Mouse (Mus musculus): ENCODE data around the gene Mpp2. TPM values are rescaled to one million over a fixed set of nuclear protein-coding genes. Genes with fewer than 3 reads are reported as not detected.

Gene Mpp2
- total and polyA plus RNA-seq, 3 experiments: 3.4 to 17.2 (median 13.9) TPM

- DNase-seq (ENCODE audit: low spot score) (no peak), ATAC-seq (ENCODE audit: extremely low read depth, insufficient number of reproducible peaks, low FRiP score, poor library complexity, severe bottlenecking) (no peak)
- Histone ChIP-seq H3K4me3 (ENCODE audit: low read depth, low read length) (no peak overlapping the region), H3K27me3 (ENCODE audit: insufficient read depth, low read length) (no peaks in the 10 kb centered on the region), H3K36me3 (replicated peaks) (peaks cover 84% of the 10 kb centered on the region), H3K4me1 (ENCODE audit: insufficient read depth, low read depth, low read length) (peaks cover 21% of the 10 kb centered on the region), H3K9me3 (replicated peaks) (no peaks in the 10 kb centered on the region)
- TF ChIP-seq GATA1 (IDR thresholded peaks at IDR 0.05; ENCODE audit: borderline replicate concordance, low read length) (no peak), TAL1 (conservative IDR thresholded peaks at IDR 0.05; ENCODE audit: low read depth, low read length) (no peak), POLR2AphosphoS5 (IDR thresholded peaks at IDR 0.05; ENCODE audit: insufficient replicate concordance, low read depth, low read length) (no peak), GATA2 (IDR thresholded peaks at IDR 0.05; ENCODE audit: borderline replicate concordance, low read depth, low read length) (no peak), CTCF (IDR thresholded peaks at IDR 0.05; ENCODE audit: low read depth, low read length) (no peak)
Observed at GRCm38 (mm10) chr11:102061941-102062473, 26.3 kb downstream of the Mpp2 start.

GRCm38 (mm10) chr11:102061236-102061940, 26.9 kb downstream of the Mpp2 start:
- peak; percentile 91 for DNase-seq (ENCODE audit: low spot score)
- Histone ChIP-seq H3K4me1 (ENCODE audit: insufficient read depth, low read depth, low read length) (peaks cover 22% of the 10 kb centered on the region), H3K27me3 (ENCODE audit: insufficient read depth, low read length) (no peaks in the 10 kb centered on the region)

GRCm38 (mm10) chr11:102053847-102054246, 34.5 kb downstream of the Mpp2 start:
- peaks cover 36% of the 10 kb centered on the region for H3K27me3 ChIP-seq (ENCODE audit: insufficient read depth, low read length)
- no peaks in the 10 kb centered on the region for H3K9me3 ChIP-seq (replicated peaks)
- ATAC-seq (ENCODE audit: extremely low read depth, insufficient number of reproducible peaks, low FRiP score, poor library complexity, severe bottlenecking): no peak
- H3K4me1 ChIP-seq (ENCODE audit: insufficient read depth, low read depth, low read length): peaks cover 4% of the 10 kb centered on the region
- no peak overlapping the region for H3K4me3 ChIP-seq (ENCODE audit: low read depth, low read length)
- peaks cover 18% of the 10 kb centered on the region for H3K36me3 ChIP-seq (replicated peaks)
- TF ChIP-seq CTCF (IDR thresholded peaks at IDR 0.05; ENCODE audit: low read depth, low read length) (peak; percentile 45), GATA1 (IDR thresholded peaks at IDR 0.05; ENCODE audit: borderline replicate concordance, low read length) (no peak), GATA2 (IDR thresholded peaks at IDR 0.05; ENCODE audit: borderline replicate concordance, low read depth, low read length) (no peak)
- no peak for DNase-seq (ENCODE audit: low spot score)

More at GRCm38 (mm10) chr11:102061236-102061940, 26.9 kb downstream of the Mpp2 start:
- Histone ChIP-seq H3K9me3 (replicated peaks) (no peaks in the 10 kb centered on the region), H3K36me3 (replicated peaks) (peaks cover 81% of the 10 kb centered on the region), H3K4me3 (ENCODE audit: low read depth, low read length) (no peak overlapping the region)
- TF ChIP-seq POLR2AphosphoS5 (IDR thresholded peaks at IDR 0.05; ENCODE audit: insufficient replicate concordance, low read depth, low read length) (no peak), CTCF (IDR thresholded peaks at IDR 0.05; ENCODE audit: low read depth, low read length) (peak; percentile 99)
- ATAC-seq (ENCODE audit: extremely low read depth, insufficient number of reproducible peaks, low FRiP score, poor library complexity, severe bottlenecking): no peak

- no peak for ATAC-seq (ENCODE audit: extremely low read depth, insufficient number of reproducible peaks, low FRiP score, poor library complexity, severe bottlenecking)
- Histone ChIP-seq H3K27me3 (ENCODE audit: insufficient read depth, low read length) (peaks cover 40% of the 10 kb centered on the region), H3K9me3 (replicated peaks) (no peaks in the 10 kb centered on the region), H3K4me1 (ENCODE audit: insufficient read depth, low read depth, low read length) (peaks cover 4% of the 10 kb centered on the region), H3K36me3 (replicated peaks) (peaks cover 11% of the 10 kb centered on the region), H3K4me3 (ENCODE audit: low read depth, low read length) (no peak overlapping the region)
- DNase-seq (ENCODE audit: low spot score): no peak
- TF ChIP-seq GATA1 (IDR thresholded peaks at IDR 0.05; ENCODE audit: borderline replicate concordance, low read length): no peak
- no peak for TF ChIP-seq CTCF (IDR thresholded peaks at IDR 0.05; ENCODE audit: low read depth, low read length)
- no peak for TF ChIP-seq POLR2AphosphoS5 (IDR thresholded peaks at IDR 0.05; ENCODE audit: insufficient replicate concordance, low read depth, low read length)
- TF ChIP-seq GATA2 (IDR thresholded peaks at IDR 0.05; ENCODE audit: borderline replicate concordance, low read depth, low read length): no peak
- TF ChIP-seq TAL1 (conservative IDR thresholded peaks at IDR 0.05; ENCODE audit: low read depth, low read length): no peak
Observed at GRCm38 (mm10) chr11:102053183-102053582, 35.1 kb downstream of the Mpp2 start.

GRCm38 (mm10) chr11:102052697-102053096, 35.6 kb downstream of the Mpp2 start:
- Histone ChIP-seq H3K9me3 (replicated peaks) (no peaks in the 10 kb centered on the region), H3K27me3 (ENCODE audit: insufficient read depth, low read length) (peaks cover 40% of the 10 kb centered on the region), H3K4me1 (ENCODE audit: insufficient read depth, low read depth, low read length) (peaks cover 4% of the 10 kb centered on the region), H3K4me3 (ENCODE audit: low read depth, low read length) (no peak overlapping the region), H3K36me3 (replicated peaks) (peaks cover 7% of the 10 kb centered on the region)
- DNase-seq (ENCODE audit: low spot score): no peak
- ATAC-seq (ENCODE audit: extremely low read depth, insufficient number of reproducible peaks, low FRiP score, poor library complexity, severe bottlenecking): no peak
- TF ChIP-seq POLR2AphosphoS5 (IDR thresholded peaks at IDR 0.05; ENCODE audit: insufficient replicate concordance, low read depth, low read length) (no peak), GATA1 (IDR thresholded peaks at IDR 0.05; ENCODE audit: borderline replicate concordance, low read length) (no peak), CTCF (IDR thresholded peaks at IDR 0.05; ENCODE audit: low read depth, low read length) (no peak), GATA2 (IDR thresholded peaks at IDR 0.05; ENCODE audit: borderline replicate concordance, low read depth, low read length) (no peak), TAL1 (conservative IDR thresholded peaks at IDR 0.05; ENCODE audit: low read depth, low read length) (no peak)

- no peak for ATAC-seq (ENCODE audit: extremely low read depth, insufficient number of reproducible peaks, low FRiP score, poor library complexity, severe bottlenecking)
- Histone ChIP-seq H3K36me3 (replicated peaks) (peaks cover 2% of the 10 kb centered on the region), H3K4me1 (ENCODE audit: insufficient read depth, low read depth, low read length) (peaks cover under 1% of the 10 kb centered on the region), H3K27me3 (ENCODE audit: insufficient read depth, low read length) (peaks cover 47% of the 10 kb centered on the region), H3K9me3 (replicated peaks) (no peaks in the 10 kb centered on the region), H3K4me3 (ENCODE audit: low read depth, low read length) (no peak overlapping the region)
- no peak for TF ChIP-seq CTCF (IDR thresholded peaks at IDR 0.05; ENCODE audit: low read depth, low read length)
- TF ChIP-seq POLR2AphosphoS5 (IDR thresholded peaks at IDR 0.05; ENCODE audit: insufficient replicate concordance, low read depth, low read length): no peak
- no peak for TF ChIP-seq TAL1 (conservative IDR thresholded peaks at IDR 0.05; ENCODE audit: low read depth, low read length)
- TF ChIP-seq GATA1 (IDR thresholded peaks at IDR 0.05; ENCODE audit: borderline replicate concordance, low read length): no peak
- TF ChIP-seq GATA2 (IDR thresholded peaks at IDR 0.05; ENCODE audit: borderline replicate concordance, low read depth, low read length): no peak
- no peak for DNase-seq (ENCODE audit: low spot score)
Observed at GRCm38 (mm10) chr11:102051954-102052353, 36.4 kb downstream of the Mpp2 start.

Data from G1E (cell line).